Mouse (Mus musculus) activated CD4-positive, CD25-positive, alpha-beta regulatory T cell (primary cell): ENCODE results near the gene Olfml2a. TPM values are rescaled to one million over a fixed set of nuclear protein-coding genes. Genes with fewer than 3 reads are reported as not detected.

ENCODE experiments used
- polyA plus RNA-seq, 2 experiments: library from polyadenylated mRNA; unstranded; fragments of 100-300 nt; shearing (Covaris generic); gene quantifications; one replicate each; pipeline ENCODE4 v1.2.1; 2017

The Olfml2a gene
- under 1 TPM in 1 of 2 experiments, not detected in 1; 0.10 TPM for polyA plus RNA-seq

GRCm38 (mm10) chr2:38931851-38932667 lies at the start of gene Olfml2a:
Gene Olfml2a, plus strand, starts transcription at chr2:38931978.

GRCm38 (mm10) chr2:38927115-38927979 lies 4.4 kb upstream of the Olfml2a start, which contains the start of gene Nr6a1:
Gene Nr6a1, minus strand, starts transcription at chr2:38927688.

GRCm38 (mm10) chr2:38997386-38998374 lies 65.9 kb downstream of the Olfml2a start, which contains the start of gene Wdr38:
Gene Wdr38, plus strand, starts transcription at chr2:38997476.

DNA sequence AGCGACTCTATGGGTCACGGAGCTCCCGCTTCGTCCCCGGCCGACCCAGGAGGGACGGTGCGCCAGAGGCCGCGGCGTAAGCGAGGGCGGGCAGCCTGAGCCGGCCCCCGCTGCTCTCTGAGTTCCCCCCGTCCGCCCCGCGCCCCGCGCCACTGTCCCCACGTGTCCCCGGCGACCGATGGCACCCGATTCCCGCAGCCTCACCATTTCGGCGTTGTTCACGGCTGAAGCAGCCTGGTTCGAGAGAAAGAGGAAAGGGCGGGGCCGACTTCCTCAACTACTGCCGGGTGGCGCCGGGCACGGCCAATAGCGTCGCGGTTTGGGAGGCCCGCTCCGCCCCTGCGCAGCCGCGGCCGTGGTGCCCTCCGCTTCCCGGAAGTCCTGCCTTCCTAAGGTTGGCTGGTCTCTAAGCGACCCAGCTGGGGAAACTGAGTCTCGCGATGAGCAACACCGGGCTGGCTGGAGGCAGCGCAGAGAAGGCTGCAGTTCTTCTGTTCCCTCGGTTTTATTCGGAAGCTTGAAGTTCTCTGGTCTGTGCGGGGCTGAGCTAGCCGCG lies 73.2 kb downstream of the Olfml2a start, which contains the start of gene Arpc5l:
Gene Arpc5l (plus strand): TSS at position 469 of the 556 bp plus-strand sequence.

DNA sequence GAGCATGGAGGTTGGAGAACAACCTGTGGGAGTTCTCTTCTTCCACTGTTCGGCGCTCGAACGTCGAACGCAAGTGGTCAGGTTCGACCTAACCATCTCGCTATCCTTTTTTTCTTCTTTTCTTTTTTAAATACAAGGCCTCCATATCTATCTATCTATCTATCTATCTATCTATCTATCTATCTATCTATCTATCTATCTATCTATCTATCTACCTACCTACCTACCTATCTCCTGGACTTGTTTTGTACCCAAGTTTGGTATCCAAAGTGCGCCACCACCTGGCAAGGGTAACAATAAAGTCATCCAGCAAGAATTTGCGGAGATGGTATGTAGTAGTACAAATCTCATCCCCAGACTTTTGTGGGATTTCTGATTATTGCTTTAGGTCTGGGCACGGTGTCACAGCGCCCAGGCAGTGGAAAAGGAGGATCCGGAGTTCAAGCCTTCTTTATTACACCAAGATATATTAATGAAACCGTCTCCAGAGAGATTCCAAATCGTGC lies 73.8 kb downstream of the Olfml2a start, which contains the start of gene Rpl35:
Gene Rpl35 (minus strand): TSS at position 51 of the 506 bp plus-strand sequence.

Other genes with a start within 250 kb of the Olfml2a start
- gene Nr5a1, start 217.4 kb upstream of the Olfml2a start, polyA plus RNA-seq, result under 1 TPM in 1 of 2 experiments, not detected in 1; 0.07 TPM
- under 1 TPM; 0.76 to 0.83 TPM for gene Nr6a1, start 4.3 kb upstream of the Olfml2a start, polyA plus RNA-seq
- gene Wdr38, start 65.5 kb downstream of the Olfml2a start, polyA plus RNA-seq, result under 1 TPM; 0.69 to 0.81 TPM
- 100 to 1,000 TPM; 230 to 240 TPM for gene Arpc5l, start 73.4 kb downstream of the Olfml2a start, polyA plus RNA-seq
- 100 to 1,000 TPM; 332 to 637 TPM for gene Rpl35, start 73.6 kb downstream of the Olfml2a start, polyA plus RNA-seq
- 10 to 100 TPM; 28.6 to 33.4 TPM for gene Golga1, start 133.6 kb downstream of the Olfml2a start, polyA plus RNA-seq